Mouse (Mus musculus) embryonic fibroblast, embryonic 13.5 days (primary cell): ENCODE measurements around the gene Olfr1162.

Experiments used
- CTCF ChIP-seq: IDR thresholded peaks from 2 replicates; pipeline ENCODE4 v1.5.1; 2011; ENCODE audit warnings: mild to moderate bottlenecking, control low read depth, low read length, moderate library complexity, borderline replicate concordance; ENCODE audit not compliant: insufficient read depth
- POLR2A ChIP-seq: IDR thresholded peaks from 2 replicates; pipeline ENCODE4 v1.6.1; 2011; ENCODE audit warnings: low read depth, mild to moderate bottlenecking, control low read depth, low read length, moderate library complexity

DNA sequence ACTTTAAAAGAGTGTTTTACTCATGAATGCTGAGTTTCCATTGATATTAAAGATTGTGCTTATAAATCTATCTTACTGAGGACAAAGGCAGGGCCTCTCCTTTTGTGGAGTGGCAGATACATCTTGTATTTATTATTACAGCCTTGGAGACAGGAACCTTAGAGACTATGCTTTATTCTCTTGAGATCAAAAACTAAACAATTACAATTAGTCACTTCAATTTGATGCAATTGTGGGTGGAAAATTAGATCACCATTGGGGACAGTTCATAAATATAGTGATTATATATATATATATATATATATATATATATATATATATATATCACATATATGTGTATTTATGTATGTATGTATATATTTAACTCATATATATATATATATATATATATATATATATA lies 13.3 kb downstream of the Olfr1162 start, which contains the start of gene Olfr73:
- TF ChIP-seq POLR2A = no peak
- no peak for TF ChIP-seq CTCF
